Mouse (Mus musculus) CH12.LX (cell line): ENCODE data around the gene Lrig1. TPM values are rescaled to one million over a fixed set of nuclear protein-coding genes. Genes with fewer than 3 reads are reported as not detected.

Source experiments
- DNase-seq: peaks from one replicate; pipeline ENCODE4 v3.0.0-alpha.2; 2013; ENCODE audit errors: extremely low read depth
- H3K27ac ChIP-seq: 2 replicates; pipeline ENCODE4 v1.5.1; 2012; ENCODE audit warnings: low read depth, mild to moderate bottlenecking, control low read depth, moderate library complexity; ENCODE audit not compliant: insufficient read depth
- H3K27me3 ChIP-seq: replicated peaks from 2 replicates; pipeline ENCODE3; 2012; ENCODE audit warnings: inconsistent platforms
- H3K36me3 ChIP-seq, 2 experiments: replicated peaks in 1 of 2; 2 replicates each; pipeline versions ENCODE3 to v1.6.1; 2012; ENCODE audit warnings: inconsistent platforms in 1 of 2, low read length in 1 of 2, mild to moderate bottlenecking in 1 of 2, mixed read lengths in 1 of 2, moderate library complexity in 1 of 2; ENCODE audit not compliant: control insufficient read depth in 1 of 2, insufficient read depth in 1 of 2
- H3K4me1 ChIP-seq, 2 experiments: 2 replicates each; pipeline ENCODE4 v1.6.1; 2012; ENCODE audit warnings: inconsistent platforms in 1 of 2, moderate library complexity in 1 of 2; ENCODE audit not compliant: insufficient read depth in 2 of 2, control insufficient read depth in 1 of 2
- H3K4me2 ChIP-seq: 2 replicates; pipeline ENCODE4 v1.6.1; 2012; ENCODE audit warnings: low read depth, mild to moderate bottlenecking, control low read depth; ENCODE audit not compliant: poor library complexity, insufficient read depth, severe bottlenecking
- H3K4me3 ChIP-seq, 3 experiments: fragments of 150-350 bp in 1 of 3; sonication (generic) in 1 of 3; replicated peaks in 1 of 3; 2 replicates each; pipeline versions ENCODE3 to v1.5.1; 2011 to 2012; ENCODE audit warnings: low read depth in 2 of 3, low read length in 2 of 3, mild to moderate bottlenecking in 2 of 3, moderate library complexity in 2 of 3, control low read depth in 1 of 3, improper control_type of control experiment in 1 of 3, inconsistent platforms in 1 of 3, mixed read lengths in 1 of 3; ENCODE audit not compliant: poor library complexity in 1 of 3
- H3K79me2 ChIP-seq: replicated peaks from 2 replicates; pipeline ENCODE4 v1.6.1; 2012; ENCODE audit warnings: mild to moderate bottlenecking, moderate library complexity; ENCODE audit not compliant: control insufficient read depth, poor library complexity, insufficient read depth, severe bottlenecking; ENCODE audit errors: extremely low read depth
- H3K9ac ChIP-seq: 2 replicates; pipeline ENCODE4 v1.6.1; 2012; ENCODE audit warnings: low read depth, mild to moderate bottlenecking, control low read depth, moderate library complexity; ENCODE audit not compliant: insufficient read depth
- H3K9me3 ChIP-seq: replicated peaks from 2 replicates; pipeline ENCODE3; 2012; ENCODE audit warnings: low read length, inconsistent platforms, mixed read lengths
- BHLHE40 ChIP-seq: IDR thresholded peaks from 2 replicates; pipeline ENCODE4 v1.6.1; 2011; ENCODE audit warnings: mild to moderate bottlenecking, low read depth, low read length, improper control_type of control experiment
- CHD1 ChIP-seq: IDR thresholded peaks from 2 replicates; pipeline ENCODE4 v1.6.1; 2012; ENCODE audit warnings: low read depth, low read length, improper control_type of control experiment, inconsistent platforms
- CHD2 ChIP-seq: IDR thresholded peaks from 2 replicates; pipeline ENCODE4 v1.6.1; 2011; ENCODE audit warnings: low read length, improper control_type of control experiment
- CTCF ChIP-seq, 2 experiments: IDR thresholded peaks in 1 of 2; conservative IDR thresholded peaks in 1 of 2; 2 replicates each; pipeline ENCODE4 v1.5.1; 2011 to 2012; ENCODE audit warnings: low read depth in 2 of 2, low read length in 2 of 2, improper control_type of control experiment in 1 of 2, inconsistent platforms in 1 of 2, mild to moderate bottlenecking in 1 of 2, moderate library complexity in 1 of 2
- EP300 ChIP-seq: IDR thresholded peaks from 2 replicates; pipeline ENCODE4 v1.6.1; 2011; ENCODE audit warnings: low read length, improper control_type of control experiment
- ETS1 ChIP-seq: conservative IDR thresholded peaks from 2 replicates; pipeline ENCODE4 v1.6.1; 2012; ENCODE audit warnings: low read depth, mild to moderate bottlenecking, inconsistent platforms, low read length, improper control_type of control experiment, moderate library complexity
- GABPA ChIP-seq: IDR thresholded peaks from 2 replicates; pipeline ENCODE4 v1.6.1; 2012; ENCODE audit warnings: low read depth, low read length, improper control_type of control experiment, inconsistent platforms; ENCODE audit not compliant: insufficient replicate concordance
- JUN ChIP-seq: IDR thresholded peaks from 2 replicates; pipeline ENCODE4 v1.6.1; 2011; ENCODE audit warnings: low read depth, mild to moderate bottlenecking, low read length, improper control_type of control experiment, moderate library complexity; ENCODE audit not compliant: insufficient read depth
- JUND ChIP-seq: conservative IDR thresholded peaks from 2 replicates; pipeline ENCODE4 v1.6.1; 2011; ENCODE audit warnings: low read depth, low read length, improper control_type of control experiment
- KAT2A ChIP-seq: IDR thresholded peaks from 2 replicates; pipeline ENCODE4 v1.6.1; 2012; ENCODE audit warnings: low read length, improper control_type of control experiment, inconsistent platforms; ENCODE audit not compliant: insufficient replicate concordance
- MAFK ChIP-seq: IDR thresholded peaks from 2 replicates; pipeline ENCODE4 v1.6.1; 2011; ENCODE audit warnings: low read length, improper control_type of control experiment; ENCODE audit not compliant: insufficient replicate concordance
- MAX ChIP-seq: IDR thresholded peaks from 2 replicates; pipeline ENCODE4 v1.6.1; 2011; ENCODE audit warnings: low read length, improper control_type of control experiment
- MAZ ChIP-seq: IDR thresholded peaks from 2 replicates; pipeline ENCODE4 v1.6.1; 2012; ENCODE audit warnings: low read depth, mild to moderate bottlenecking, inconsistent platforms, low read length, improper control_type of control experiment, moderate library complexity
- MEF2A ChIP-seq: IDR thresholded peaks from 2 replicates; pipeline ENCODE4 v1.6.1; 2014; ENCODE audit warnings: low read depth, mild to moderate bottlenecking, inconsistent platforms, low read length, improper control_type of control experiment, borderline replicate concordance
- MXI1 ChIP-seq: IDR thresholded peaks from 2 replicates; pipeline ENCODE4 v1.6.1; 2011; ENCODE audit warnings: mild to moderate bottlenecking, low read depth, low read length, improper control_type of control experiment
- NELFE ChIP-seq: IDR thresholded peaks from 2 replicates; pipeline ENCODE4 v1.6.1; 2011; ENCODE audit warnings: low read depth, low read length, improper control_type of control experiment
- NRF1 ChIP-seq: IDR thresholded peaks from 2 replicates; pipeline ENCODE4 v1.6.1; 2014; ENCODE audit warnings: low read depth, mild to moderate bottlenecking, inconsistent platforms, low read length, improper control_type of control experiment, moderate library complexity
- POLR2A ChIP-seq: IDR thresholded peaks from 2 replicates; pipeline ENCODE4 v1.6.1; 2011; ENCODE audit warnings: low read depth, mild to moderate bottlenecking, improper control_type of control experiment, low read length
- POLR2AphosphoS2 ChIP-seq: IDR thresholded peaks from 2 replicates; pipeline ENCODE4 v1.6.1; 2011; ENCODE audit warnings: low read depth, low read length, improper control_type of control experiment
- RAD21 ChIP-seq: IDR thresholded peaks from 2 replicates; pipeline ENCODE4 v1.6.1; 2011; ENCODE audit warnings: low read depth, mild to moderate bottlenecking, low read length, improper control_type of control experiment, moderate library complexity
- RCOR1 ChIP-seq: conservative IDR thresholded peaks from 2 replicates; pipeline ENCODE4 v1.6.1; 2012; ENCODE audit warnings: low read depth, mild to moderate bottlenecking, inconsistent platforms, low read length, improper control_type of control experiment
- SIN3A ChIP-seq: IDR thresholded peaks from 2 replicates; pipeline ENCODE4 v1.6.1; 2012; ENCODE audit warnings: low read length, improper control_type of control experiment, inconsistent platforms
- TCF12 ChIP-seq: IDR thresholded peaks from 2 replicates; pipeline ENCODE4 v1.6.1; 2014; ENCODE audit warnings: low read depth, mild to moderate bottlenecking, inconsistent platforms, low read length, improper control_type of control experiment
- UBTF ChIP-seq: IDR thresholded peaks from 2 replicates; pipeline ENCODE4 v1.6.1; 2012; ENCODE audit warnings: low read depth, mild to moderate bottlenecking, inconsistent platforms, low read length, improper control_type of control experiment, moderate library complexity
- USF2 ChIP-seq: conservative IDR thresholded peaks from 2 replicates; pipeline ENCODE4 v1.6.1; 2011; ENCODE audit warnings: low read depth, low read length, improper control_type of control experiment
- ZC3H11A ChIP-seq: IDR thresholded peaks from 2 replicates; pipeline ENCODE4 v1.6.1; 2012; ENCODE audit warnings: low read depth, mild to moderate bottlenecking, inconsistent platforms, low read length, improper control_type of control experiment
- ZNF384 ChIP-seq: IDR thresholded peaks from 2 replicates; pipeline ENCODE4 v1.6.1; 2012; ENCODE audit warnings: low read depth, low read length, improper control_type of control experiment, inconsistent platforms
- dilution Hi-C: fragments of 300-500 bp; cut with MboI; formaldehyde crosslinking; loops from 2 replicates; pipeline ENCODE4 v1.14.3; 2020; ENCODE audit warnings: low sequenced_read_pairs; ENCODE audit not compliant: extremely low pct_unique_long_range_greater_than_20kb, extremely low pct_ligation_motif_present
- in situ Hi-C: fragments of 300-500 bp; cut with MboI; formaldehyde crosslinking; loops from 3 replicates; pipeline ENCODE4 v1.14.3; 2019; ENCODE audit warnings: low sequenced_read_pairs, low pct_ligation_motif_present, low pct_unique_long_range_greater_than_20kb, mixed read lengths
- polyA plus RNA-seq: library from polyadenylated mRNA; unstranded; fragments of >175 nt; gene quantifications from 2 replicates; pipeline ENCODE4 v1.2.1, GENCODE M21; 2012; ENCODE audit warnings: low read depth; ENCODE audit not compliant: insufficient read length
- total RNA-seq, 2 experiments: library from RNA; depleted of rRNA; stranded (reverse); fragments of 300-350 nt in 1 of 2; fragments of >200 nt in 1 of 2; gene quantifications; 2 replicates each; pipeline ENCODE4 v1.2.3; 2012 to 2014

Lrig1 gene
- total and polyA plus RNA-seq, 3 experiments: 0.43 TPM; not detected in 2

DNA sequence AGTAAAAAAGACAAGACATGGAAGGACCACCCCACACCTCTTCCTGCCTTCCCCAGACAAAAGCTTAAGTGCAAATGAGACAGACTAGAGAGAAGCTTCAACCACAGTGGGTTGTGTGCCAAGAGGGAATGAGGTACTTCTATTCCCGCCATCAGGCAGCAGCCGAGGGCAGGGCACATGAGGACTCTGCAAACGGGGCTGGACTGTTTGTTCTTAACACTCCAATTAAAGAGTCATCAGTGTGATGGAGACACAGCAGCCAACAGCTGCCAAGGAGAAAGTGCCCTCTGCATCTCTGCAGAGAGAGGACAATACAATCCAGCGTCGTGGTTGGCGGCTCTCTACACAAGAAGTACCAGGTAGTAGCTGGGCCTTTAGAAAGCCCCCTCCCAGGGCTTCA, 71.2 kb downstream of the Lrig1 start:
- Histone ChIP-seq H3K9me3 (no peaks in the 10 kb centered on the region), H3K4me2 (no peak overlapping the region), H3K27me3 (no peaks in the 10 kb centered on the region), H3K9ac (no peak overlapping the region), H3K36me3 (no peaks in the 10 kb centered on the region), H3K27ac (no peak overlapping the region), H3K4me1 (no peaks in the 10 kb centered on the region)
- no peak for DNase-seq
- TF ChIP-seq ETS1: no peak
- TF ChIP-seq GABPA: no peak
- TF ChIP-seq UBTF: no peak
- TF ChIP-seq CHD2: no peak
- TF ChIP-seq POLR2A: no peak
- TF ChIP-seq RAD21: no peak
- TF ChIP-seq MAX: no peak
- TF ChIP-seq ZNF384: no peak
- no peak for TF ChIP-seq CHD1
- TF ChIP-seq USF2: no peak
- TF ChIP-seq CTCF (conservative IDR thresholded peaks at IDR 0.05 in 1 of 2, IDR thresholded peaks at IDR 0.05 in 1 of 2; ENCODE audit: low read depth in 2 of 2, low read length in 2 of 2): no peak
- TF ChIP-seq JUN: no peak
- TF ChIP-seq NELFE: no peak
- no peak for TF ChIP-seq RCOR1
- TF ChIP-seq BHLHE40: no peak
- TF ChIP-seq MEF2A: no peak
- no peak for TF ChIP-seq MAFK
- TF ChIP-seq, all 38 proteins: peak for 0
- H3K79me2 ChIP-seq: no peaks in the 10 kb centered on the region
- in situ Hi-C loops (no loop called here), dilution Hi-C loops (no loop called here)
- no peak overlapping the region for H3K4me3 ChIP-seq

DNA sequence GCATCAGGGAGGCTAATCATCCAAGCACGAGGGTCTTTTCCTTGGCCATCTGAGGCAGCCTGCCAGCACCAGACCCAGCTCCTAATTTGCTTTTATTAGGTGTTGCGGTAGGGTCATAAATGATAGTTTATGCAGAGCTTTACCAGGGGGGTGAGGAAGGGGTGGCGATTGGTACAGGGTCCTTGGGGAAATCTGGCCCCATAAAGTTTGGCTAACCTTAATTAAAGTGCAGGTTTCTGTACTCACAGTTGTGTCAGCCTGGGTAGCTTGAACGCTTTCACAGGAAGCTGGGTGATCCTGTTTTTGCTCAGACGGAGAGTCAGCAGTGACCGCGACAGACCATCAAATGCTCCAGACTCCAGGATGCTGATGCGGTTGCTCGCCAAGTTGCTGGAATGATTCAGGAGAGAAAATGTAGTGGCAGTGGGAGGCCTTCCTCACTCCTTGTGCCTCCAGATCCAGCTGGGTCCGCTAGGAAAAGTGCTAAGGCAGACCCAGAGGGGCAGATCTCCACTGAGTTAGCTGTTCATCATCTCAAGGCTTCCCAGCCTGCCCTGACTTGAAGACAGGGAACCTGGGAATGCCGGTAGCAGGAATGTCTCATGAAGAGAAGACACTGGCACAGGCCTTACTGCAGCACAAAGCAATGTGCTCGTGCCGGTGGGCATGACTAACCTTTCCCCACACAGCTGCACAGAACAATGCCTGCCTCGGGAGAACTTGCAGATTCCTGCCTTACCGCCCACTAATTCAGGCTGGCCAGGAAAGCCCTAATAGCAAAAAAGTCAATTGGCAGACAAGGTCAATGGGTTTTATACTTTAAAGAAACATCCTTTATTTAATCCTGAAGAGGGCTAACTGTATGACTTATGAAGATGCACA, 72.0 kb downstream of the Lrig1 start:
- H3K4me2 ChIP-seq: no peak overlapping the region
- no peak for DNase-seq
- no peaks in the 10 kb centered on the region for H3K4me1 ChIP-seq
- dilution Hi-C loops (no loop called here), in situ Hi-C loops (no loop called here)
- H3K27ac ChIP-seq: no peak overlapping the region
- no peaks in the 10 kb centered on the region for H3K27me3 ChIP-seq
- H3K9ac ChIP-seq: no peak overlapping the region
- TF ChIP-seq EP300 (no peak), MXI1 (no peak), MAX (no peak), MAZ (no peak), POLR2A (no peak), NELFE (no peak), ETS1 (no peak), SIN3A (no peak), POLR2AphosphoS2 (no peak), NRF1 (no peak), TCF12 (no peak), JUND (no peak), MAFK (no peak), KAT2A (no peak), GABPA (no peak), ZC3H11A (no peak), CHD1 (no peak)
- no peaks in the 10 kb centered on the region for H3K36me3 ChIP-seq
- H3K79me2 ChIP-seq: no peaks in the 10 kb centered on the region
- no peak overlapping the region for H3K4me3 ChIP-seq
- no peaks in the 10 kb centered on the region for H3K9me3 ChIP-seq
